Mouse (Mus musculus) CH12.LX (cell line): Measurements from ENCODE around the gene Srd5a3. TPM values are rescaled to one million over a fixed set of nuclear protein-coding genes. Genes with fewer than 3 reads are reported as not detected.

Experiments used
- DNase-seq: peaks from one replicate; pipeline ENCODE4 v3.0.0-alpha.2; 2013; ENCODE audit errors: extremely low read depth
- H3K27ac ChIP-seq: 2 replicates; pipeline ENCODE4 v1.5.1; 2012; ENCODE audit warnings: low read depth, mild to moderate bottlenecking, control low read depth, moderate library complexity; ENCODE audit not compliant: insufficient read depth
- H3K27me3 ChIP-seq: replicated peaks from 2 replicates; pipeline ENCODE3; 2012; ENCODE audit warnings: inconsistent platforms
- H3K36me3 ChIP-seq, 2 experiments: replicated peaks in 1 of 2; 2 replicates each; pipeline versions ENCODE3 to v1.6.1; 2012; ENCODE audit warnings: inconsistent platforms in 1 of 2, low read length in 1 of 2, mild to moderate bottlenecking in 1 of 2, mixed read lengths in 1 of 2, moderate library complexity in 1 of 2; ENCODE audit not compliant: control insufficient read depth in 1 of 2, insufficient read depth in 1 of 2
- H3K4me1 ChIP-seq, 2 experiments: 2 replicates each; pipeline ENCODE4 v1.6.1; 2012; ENCODE audit warnings: inconsistent platforms in 1 of 2, moderate library complexity in 1 of 2; ENCODE audit not compliant: insufficient read depth in 2 of 2, control insufficient read depth in 1 of 2
- H3K4me2 ChIP-seq: 2 replicates; pipeline ENCODE4 v1.6.1; 2012; ENCODE audit warnings: low read depth, mild to moderate bottlenecking, control low read depth; ENCODE audit not compliant: poor library complexity, insufficient read depth, severe bottlenecking
- H3K4me3 ChIP-seq, 3 experiments: fragments of 150-350 bp in 1 of 3; sonication (generic) in 1 of 3; replicated peaks in 1 of 3; 2 replicates each; pipeline versions ENCODE3 to v1.5.1; 2011 to 2012; ENCODE audit warnings: low read depth in 2 of 3, low read length in 2 of 3, mild to moderate bottlenecking in 2 of 3, moderate library complexity in 2 of 3, control low read depth in 1 of 3, improper control_type of control experiment in 1 of 3, inconsistent platforms in 1 of 3, mixed read lengths in 1 of 3; ENCODE audit not compliant: poor library complexity in 1 of 3
- H3K79me2 ChIP-seq: replicated peaks from 2 replicates; pipeline ENCODE4 v1.6.1; 2012; ENCODE audit warnings: mild to moderate bottlenecking, moderate library complexity; ENCODE audit not compliant: control insufficient read depth, poor library complexity, insufficient read depth, severe bottlenecking; ENCODE audit errors: extremely low read depth
- H3K9ac ChIP-seq: 2 replicates; pipeline ENCODE4 v1.6.1; 2012; ENCODE audit warnings: low read depth, mild to moderate bottlenecking, control low read depth, moderate library complexity; ENCODE audit not compliant: insufficient read depth
- H3K9me3 ChIP-seq: replicated peaks from 2 replicates; pipeline ENCODE3; 2012; ENCODE audit warnings: low read length, inconsistent platforms, mixed read lengths
- BHLHE40 ChIP-seq: IDR thresholded peaks from 2 replicates; pipeline ENCODE4 v1.6.1; 2011; ENCODE audit warnings: mild to moderate bottlenecking, low read depth, low read length, improper control_type of control experiment
- CHD2 ChIP-seq: IDR thresholded peaks from 2 replicates; pipeline ENCODE4 v1.6.1; 2011; ENCODE audit warnings: low read length, improper control_type of control experiment
- CTCF ChIP-seq, 2 experiments: IDR thresholded peaks in 1 of 2; conservative IDR thresholded peaks in 1 of 2; 2 replicates each; pipeline ENCODE4 v1.5.1; 2011 to 2012; ENCODE audit warnings: low read depth in 2 of 2, low read length in 2 of 2, improper control_type of control experiment in 1 of 2, inconsistent platforms in 1 of 2, mild to moderate bottlenecking in 1 of 2, moderate library complexity in 1 of 2
- ELF1 ChIP-seq: IDR thresholded peaks from 2 replicates; pipeline ENCODE4 v1.6.1; 2014; ENCODE audit warnings: low read depth, mild to moderate bottlenecking, inconsistent platforms, low read length, improper control_type of control experiment
- ETS1 ChIP-seq: conservative IDR thresholded peaks from 2 replicates; pipeline ENCODE4 v1.6.1; 2012; ENCODE audit warnings: low read depth, mild to moderate bottlenecking, inconsistent platforms, low read length, improper control_type of control experiment, moderate library complexity
- HCFC1 ChIP-seq: IDR thresholded peaks from 2 replicates; pipeline ENCODE4 v1.6.1; 2012; ENCODE audit warnings: low read depth, mild to moderate bottlenecking, inconsistent platforms, low read length, improper control_type of control experiment
- JUND ChIP-seq: conservative IDR thresholded peaks from 2 replicates; pipeline ENCODE4 v1.6.1; 2011; ENCODE audit warnings: low read depth, low read length, improper control_type of control experiment
- KAT2A ChIP-seq: IDR thresholded peaks from 2 replicates; pipeline ENCODE4 v1.6.1; 2012; ENCODE audit warnings: low read length, improper control_type of control experiment, inconsistent platforms; ENCODE audit not compliant: insufficient replicate concordance
- MEF2A ChIP-seq: IDR thresholded peaks from 2 replicates; pipeline ENCODE4 v1.6.1; 2014; ENCODE audit warnings: low read depth, mild to moderate bottlenecking, inconsistent platforms, low read length, improper control_type of control experiment, borderline replicate concordance
- PAX5 ChIP-seq: IDR thresholded peaks from 2 replicates; pipeline ENCODE4 v1.6.1; 2012; ENCODE audit warnings: low read length, inconsistent platforms, mixed read lengths
- POLR2A ChIP-seq: IDR thresholded peaks from 2 replicates; pipeline ENCODE4 v1.6.1; 2011; ENCODE audit warnings: low read depth, mild to moderate bottlenecking, improper control_type of control experiment, low read length
- TBP ChIP-seq: conservative IDR thresholded peaks from 2 replicates; pipeline ENCODE4 v1.6.1; 2011; ENCODE audit warnings: low read depth, low read length, improper control_type of control experiment
- TCF12 ChIP-seq: IDR thresholded peaks from 2 replicates; pipeline ENCODE4 v1.6.1; 2014; ENCODE audit warnings: low read depth, mild to moderate bottlenecking, inconsistent platforms, low read length, improper control_type of control experiment
- UBTF ChIP-seq: IDR thresholded peaks from 2 replicates; pipeline ENCODE4 v1.6.1; 2012; ENCODE audit warnings: low read depth, mild to moderate bottlenecking, inconsistent platforms, low read length, improper control_type of control experiment, moderate library complexity
- USF2 ChIP-seq: conservative IDR thresholded peaks from 2 replicates; pipeline ENCODE4 v1.6.1; 2011; ENCODE audit warnings: low read depth, low read length, improper control_type of control experiment
- ZC3H11A ChIP-seq: IDR thresholded peaks from 2 replicates; pipeline ENCODE4 v1.6.1; 2012; ENCODE audit warnings: low read depth, mild to moderate bottlenecking, inconsistent platforms, low read length, improper control_type of control experiment
- ZMIZ1 ChIP-seq: IDR thresholded peaks from 2 replicates; pipeline ENCODE4 v1.6.1; 2012; ENCODE audit warnings: low read depth, mild to moderate bottlenecking, inconsistent platforms, low read length, improper control_type of control experiment
- ZNF384 ChIP-seq: IDR thresholded peaks from 2 replicates; pipeline ENCODE4 v1.6.1; 2012; ENCODE audit warnings: low read depth, low read length, improper control_type of control experiment, inconsistent platforms
- dilution Hi-C: fragments of 300-500 bp; cut with MboI; formaldehyde crosslinking; loops from 2 replicates; pipeline ENCODE4 v1.14.3; 2020; ENCODE audit warnings: low sequenced_read_pairs; ENCODE audit not compliant: extremely low pct_unique_long_range_greater_than_20kb, extremely low pct_ligation_motif_present
- in situ Hi-C: fragments of 300-500 bp; cut with MboI; formaldehyde crosslinking; loops from 3 replicates; pipeline ENCODE4 v1.14.3; 2019; ENCODE audit warnings: low sequenced_read_pairs, low pct_ligation_motif_present, low pct_unique_long_range_greater_than_20kb, mixed read lengths
- polyA plus RNA-seq: library from polyadenylated mRNA; unstranded; fragments of >175 nt; gene quantifications from 2 replicates; pipeline ENCODE4 v1.2.1, GENCODE M21; 2012; ENCODE audit warnings: low read depth; ENCODE audit not compliant: insufficient read length
- total RNA-seq, 2 experiments: library from RNA; depleted of rRNA; stranded (reverse); fragments of 300-350 nt in 1 of 2; fragments of >200 nt in 1 of 2; gene quantifications; 2 replicates each; pipeline ENCODE4 v1.2.3; 2012 to 2014

Srd5a3 gene
- total and polyA plus RNA-seq, 3 experiments, result 10.4 to 19.9 (median 18.8) TPM

- Histone ChIP-seq H3K36me3 (no peaks in the 10 kb centered on the region), H3K4me2 (no peak overlapping the region), H3K4me1 (no peaks in the 10 kb centered on the region; a peak in 1 of 4 replicates), H3K9me3 (no peaks in the 10 kb centered on the region), H3K4me3 (no peak overlapping the region), H3K9ac (no peak overlapping the region), H3K27me3 (no peaks in the 10 kb centered on the region), H3K27ac (no peak overlapping the region), H3K79me2 (no peaks in the 10 kb centered on the region)
- DNase-seq, result no peak
- in situ Hi-C loops, result no loop called here
- TF ChIP-seq CTCF (conservative IDR thresholded peaks at IDR 0.05 in 1 of 2, IDR thresholded peaks at IDR 0.05 in 1 of 2; ENCODE audit: low read depth in 2 of 2, low read length in 2 of 2), result no peak
- no peak for TF ChIP-seq UBTF
- no peak for TF ChIP-seq TBP
- no peak for TF ChIP-seq TCF12
- no peak for TF ChIP-seq ETS1
- TF ChIP-seq CHD2, result no peak
- TF ChIP-seq BHLHE40, result no peak
- no peak for TF ChIP-seq HCFC1
- TF ChIP-seq ZC3H11A, result no peak
- no peak for TF ChIP-seq ELF1
- TF ChIP-seq KAT2A, result no peak
- TF ChIP-seq ZMIZ1, result no peak
- dilution Hi-C loops, result no loop called here
These were observed 24.8 kb downstream of the Srd5a3 start for GRCm38 (mm10) chr5:76164827-76165226.

GRCm38 (mm10) chr5:76170522-76170921 lies 30.5 kb downstream of the Srd5a3 start:
- H3K27ac ChIP-seq, result no peak overlapping the region
- H3K9ac ChIP-seq, result no peak overlapping the region
- no peak overlapping the region for H3K4me2 ChIP-seq
- H3K9me3 ChIP-seq, result no peaks in the 10 kb centered on the region
- in situ Hi-C loops (no loop called here), dilution Hi-C loops (no loop called here)
- DNase-seq, result no peak
- H3K4me3 ChIP-seq, result no peak overlapping the region
- no peaks in the 10 kb centered on the region for H3K79me2 ChIP-seq
- H3K36me3 ChIP-seq, result no peaks in the 10 kb centered on the region
- TF ChIP-seq PAX5, result no peak
- TF ChIP-seq JUND, result no peak
- TF ChIP-seq BHLHE40, result no peak
- TF ChIP-seq USF2, result no peak
- TF ChIP-seq MEF2A, result no peak
- TF ChIP-seq ZNF384, result no peak
- TF ChIP-seq UBTF, result no peak
- TF ChIP-seq POLR2A, result no peak
- H3K27me3 ChIP-seq, result no peaks in the 10 kb centered on the region
- no peaks in the 10 kb centered on the region for H3K4me1 ChIP-seq
